Mouse (Mus musculus) kidney, adult 8-10 months (tissue): ENCODE measurements around the gene Rpp25.

Source experiments
- DNase-seq, 2 experiments: peaks; one replicate each; pipeline ENCODE4 v3.0.0; 2022

Gene Rpp25

DNA sequence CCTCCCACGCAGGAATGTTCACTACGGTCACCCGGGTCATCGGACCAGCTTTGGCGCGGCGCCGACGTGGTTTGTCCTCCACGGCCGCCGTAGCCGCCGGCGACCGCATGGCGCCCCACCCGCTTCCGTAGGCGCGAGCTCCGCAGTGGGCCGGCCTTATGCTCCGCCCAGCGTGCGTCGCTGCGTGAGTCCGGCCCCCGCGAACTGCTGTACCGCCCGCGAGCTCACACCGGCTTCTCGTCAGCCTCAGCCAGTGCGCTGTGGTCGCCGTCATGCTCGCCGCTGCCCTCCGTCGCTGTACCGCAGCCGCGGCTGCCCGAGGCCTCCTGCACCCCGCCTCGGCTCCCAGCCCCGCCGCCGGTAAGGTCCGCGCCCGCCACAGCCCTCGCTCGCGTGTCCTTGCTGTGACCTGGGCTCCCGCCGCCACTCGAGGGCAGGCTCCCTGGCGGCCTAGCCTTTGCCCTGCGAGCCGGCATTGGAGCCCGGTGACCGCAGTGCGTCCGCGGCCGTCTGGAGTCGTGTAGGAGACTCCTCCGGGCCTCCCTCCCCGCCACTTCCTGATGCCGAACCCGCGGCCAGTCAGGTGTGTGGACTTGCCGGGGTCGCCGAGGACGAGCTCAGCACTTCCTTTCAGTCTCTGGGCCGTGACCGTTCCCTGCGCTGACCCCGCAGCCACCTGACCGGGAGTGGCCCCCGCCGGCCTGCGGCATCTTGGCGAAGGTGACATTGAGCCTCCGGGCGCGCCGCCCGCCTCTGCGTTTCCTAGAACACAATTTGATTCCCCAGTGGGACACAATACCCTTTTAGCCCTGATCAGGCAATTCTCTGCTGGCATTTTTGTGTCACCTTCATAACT lies 17.5 kb downstream of the Rpp25 start, which contains the start of gene Cox5a:
Gene Cox5a (plus strand): TSS at position 219 of the 856 bp plus-strand sequence.
- peak; percentile 93 for DNase-seq

DNA sequence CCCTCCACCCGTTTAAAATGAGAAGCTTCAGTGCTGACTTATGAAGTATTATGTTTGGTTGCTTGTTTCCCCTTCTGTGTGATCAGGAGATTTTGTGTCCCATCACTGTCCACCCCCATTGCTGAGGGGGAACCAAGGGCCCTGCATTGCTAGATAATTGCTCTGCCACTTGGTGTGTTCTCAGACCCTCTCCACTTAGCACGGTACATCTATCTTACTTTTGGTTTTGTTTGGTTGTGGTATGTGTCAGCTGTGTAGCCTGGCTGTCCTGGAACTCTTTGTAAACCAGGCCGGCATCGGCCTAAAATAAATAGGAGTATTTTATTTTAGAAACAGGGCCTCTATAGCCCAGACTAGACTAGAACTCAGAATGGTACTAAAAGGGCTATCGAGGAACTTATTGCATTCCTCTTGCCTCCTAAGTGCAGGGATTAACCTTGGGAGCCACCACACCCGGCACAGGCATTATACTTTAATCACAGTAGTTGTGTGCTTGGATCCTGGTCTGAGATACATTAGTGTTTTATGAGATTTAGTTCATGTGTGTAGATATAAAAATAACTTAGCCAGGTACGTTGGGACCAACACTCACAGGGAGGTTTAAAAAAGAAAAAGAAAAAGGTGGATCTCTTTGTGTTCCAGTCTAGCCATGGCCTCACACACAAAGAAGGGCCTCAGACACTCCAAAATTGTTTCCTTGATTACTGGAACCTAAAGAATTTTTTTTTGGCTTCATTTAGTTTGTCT lies 18.5 kb downstream of the Rpp25 start:
- no peak for DNase-seq

DNA sequence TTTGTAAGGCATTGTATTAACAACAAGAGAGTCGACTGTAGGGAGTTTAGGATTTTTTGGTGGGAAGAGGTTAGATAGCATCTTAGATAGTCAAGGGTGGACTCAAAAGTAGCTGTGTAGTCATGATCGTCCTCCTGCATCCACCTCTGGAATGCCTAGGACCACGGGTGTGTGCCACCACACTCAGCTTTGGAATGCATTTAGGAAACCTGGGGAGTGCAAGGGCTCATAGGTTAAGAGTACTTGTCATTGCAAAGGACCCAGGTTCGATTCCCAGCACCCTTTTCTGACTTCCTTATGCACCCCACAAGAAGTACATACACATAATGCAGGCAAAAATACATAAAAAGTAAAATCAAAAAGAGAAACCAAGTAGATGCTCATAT lies 19.0 kb downstream of the Rpp25 start:
- no peak for DNase-seq

DNA sequence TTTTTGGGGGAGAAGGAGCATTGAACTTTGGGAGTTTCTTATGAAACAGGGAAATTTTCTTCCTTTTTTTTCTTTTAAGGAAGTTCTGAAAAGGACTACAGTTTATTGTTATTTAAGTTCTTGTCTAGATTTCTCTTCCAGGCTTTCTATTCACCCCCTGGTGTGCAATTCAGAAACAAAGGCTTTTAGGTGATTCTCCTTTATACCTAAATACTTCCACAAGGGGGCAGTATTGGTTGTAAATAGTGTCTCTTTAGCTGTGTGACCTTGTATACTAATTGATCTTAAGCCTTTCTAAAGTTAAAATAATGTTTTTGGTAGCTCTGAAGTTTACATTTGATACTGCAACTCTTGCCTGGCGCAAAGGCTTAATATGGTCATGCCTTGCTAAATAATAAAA lies 19.9 kb downstream of the Rpp25 start:
- DNase-seq = no peak

DNA sequence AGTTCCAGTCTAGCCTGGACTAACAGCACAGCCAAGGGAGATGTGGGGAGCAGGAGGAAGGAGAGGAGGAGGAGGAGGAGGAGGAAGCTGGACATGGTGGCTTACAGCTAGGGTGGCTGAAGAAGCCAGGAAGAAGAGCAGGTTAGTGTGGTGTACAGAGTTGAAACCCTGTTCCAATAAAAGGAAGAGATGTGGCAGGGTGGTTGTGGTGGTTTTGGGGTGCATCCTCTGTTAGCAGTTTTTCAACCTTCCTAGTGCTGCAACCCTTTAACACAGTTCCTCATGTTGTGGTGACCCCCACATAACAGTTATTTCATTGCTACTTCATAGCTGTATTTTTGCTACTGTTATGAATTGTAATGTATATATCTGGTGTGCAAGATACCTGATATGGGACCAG lies 20.6 kb downstream of the Rpp25 start:
- DNase-seq = no peak

DNA sequence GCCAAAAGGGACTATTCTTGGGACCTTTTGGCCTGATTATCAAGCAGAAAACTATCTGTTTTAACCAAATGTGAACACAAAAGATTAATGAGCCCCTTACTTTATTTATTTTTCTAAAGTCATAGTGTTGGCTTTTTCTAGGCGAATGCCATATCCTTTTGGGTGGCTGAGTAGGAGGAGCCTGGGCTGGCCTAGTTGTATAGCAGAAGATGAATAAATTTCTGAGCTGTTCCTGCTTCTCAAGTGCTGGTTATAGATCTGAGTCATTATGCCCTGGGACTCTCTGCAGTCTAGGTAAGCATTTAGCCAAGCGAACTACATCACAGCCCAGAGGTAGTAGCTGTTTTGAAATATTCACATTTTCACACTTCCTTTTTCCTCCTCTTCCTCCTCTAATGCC lies 21.7 kb downstream of the Rpp25 start:
- DNase-seq = no peak

DNA sequence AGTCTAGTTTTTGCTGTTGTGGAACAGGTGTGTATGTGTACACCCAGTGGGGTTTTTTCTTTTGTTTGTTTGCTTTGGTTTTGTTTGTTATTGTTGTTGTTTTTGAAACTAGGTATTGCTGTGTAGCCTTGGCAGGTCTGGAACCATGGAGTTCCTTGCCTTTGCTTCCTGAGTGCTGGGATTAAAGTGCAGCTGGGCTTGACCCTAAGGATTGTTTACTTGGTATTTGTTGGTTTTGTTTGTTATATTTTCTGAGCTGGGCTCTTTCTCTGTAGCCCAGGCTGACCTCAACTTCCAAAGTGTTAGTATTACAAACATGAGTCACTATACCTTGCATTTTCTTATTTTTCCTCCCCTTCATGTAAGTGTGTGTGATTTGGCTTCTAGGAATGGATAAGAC lies 22.6 kb downstream of the Rpp25 start:
- no peak for DNase-seq

DNA sequence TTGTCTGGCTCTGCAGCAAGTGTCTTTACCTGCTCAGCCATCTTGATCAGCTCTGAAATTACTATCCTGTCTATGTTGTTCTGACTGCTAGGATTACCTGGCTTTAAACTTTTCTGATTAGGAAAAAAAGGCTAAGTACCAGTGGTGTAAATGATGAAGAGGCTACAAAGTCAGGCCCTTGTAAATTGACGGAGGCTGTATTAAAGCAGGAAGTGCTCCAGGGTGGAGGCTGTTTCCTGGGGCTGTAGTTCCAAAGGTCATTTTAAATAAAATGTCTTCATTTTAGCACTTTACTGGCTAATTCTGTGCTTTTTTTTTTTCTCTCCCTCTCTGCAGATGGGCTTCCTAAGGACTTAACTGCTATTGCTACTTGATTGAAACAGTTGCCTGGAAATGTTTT lies 28.1 kb downstream of the Rpp25 start:
- DNase-seq = no peak

DNA sequence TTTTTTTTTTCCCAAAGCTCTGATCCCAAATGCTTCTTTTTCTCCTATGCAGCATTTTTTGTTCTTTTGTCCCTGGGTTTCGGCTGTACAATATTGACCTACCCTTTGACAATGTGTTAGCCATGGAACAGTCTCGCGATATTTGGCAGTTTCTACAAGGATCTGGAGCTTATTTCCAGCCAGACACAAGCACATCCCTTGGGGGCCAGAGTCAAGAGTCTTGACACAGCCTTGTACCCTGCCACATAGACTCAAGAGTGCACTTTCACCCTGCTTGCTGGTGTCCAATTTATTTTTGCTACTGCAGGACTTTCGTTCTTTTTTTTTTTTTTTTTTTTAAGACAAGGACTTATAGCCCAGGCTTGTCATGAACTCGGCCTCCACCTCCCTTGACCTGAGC lies 32.5 kb downstream of the Rpp25 start:
- DNase-seq = no peak

DNA sequence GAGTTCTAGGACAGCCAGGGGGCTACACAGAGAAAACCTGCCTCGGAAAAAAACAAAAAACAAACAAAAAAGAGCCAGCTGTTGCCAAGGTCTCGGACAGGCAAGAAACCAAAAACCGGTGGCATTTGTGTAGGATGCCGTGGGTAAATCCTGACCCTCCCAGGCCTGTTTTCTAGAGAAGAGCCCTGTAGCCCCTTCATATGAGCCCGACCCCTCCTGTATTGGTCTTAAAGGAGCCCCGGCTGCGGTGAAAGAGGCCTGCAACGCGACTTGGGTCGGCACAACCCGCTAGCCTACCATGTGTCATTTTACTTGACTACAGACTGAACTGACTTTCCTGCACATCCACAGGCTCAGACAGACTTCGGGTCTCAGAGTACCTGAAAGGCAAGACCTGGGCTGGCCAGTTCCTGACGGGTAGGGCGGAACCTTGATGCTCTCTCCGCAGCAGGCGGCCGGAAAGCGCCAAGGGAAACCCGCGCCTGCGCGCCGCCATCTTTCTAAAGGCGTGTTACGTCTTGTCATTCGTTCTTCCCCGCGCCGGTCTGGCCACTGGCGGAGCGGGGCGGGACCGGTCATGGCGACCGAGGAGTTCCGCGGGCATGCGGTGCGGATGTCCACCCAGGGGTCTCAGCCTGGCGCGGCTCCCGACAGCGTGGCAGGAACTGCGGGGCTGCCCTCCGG lies 33.4 kb downstream of the Rpp25 start, which contains the start of gene Fam219b:
Gene Fam219b (plus strand): TSS at position 485 of the 684 bp plus-strand sequence.
- peak; percentile 90 to 91 for DNase-seq

DNA sequence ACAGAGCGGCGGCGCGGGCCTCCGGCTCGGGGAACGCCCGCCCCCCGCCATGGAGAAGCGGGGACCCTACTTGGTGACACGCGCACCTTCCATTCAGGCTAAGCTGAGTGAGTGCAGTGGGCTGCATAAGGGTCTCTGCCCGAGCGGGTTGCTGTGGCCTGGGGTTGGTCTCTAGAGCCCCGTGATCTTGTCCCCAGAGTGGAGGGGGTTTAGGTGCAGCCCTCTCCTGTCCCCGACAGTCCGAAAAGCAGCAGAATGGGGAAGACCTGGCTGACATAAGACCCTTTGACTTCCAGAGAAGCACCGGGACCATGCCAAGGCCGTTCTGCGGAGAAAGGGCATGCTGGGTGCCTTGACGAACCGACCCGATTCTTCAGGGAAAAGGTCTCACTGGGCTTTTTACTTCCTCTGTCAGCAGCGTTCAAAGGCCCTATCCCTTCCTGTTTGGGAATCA lies 33.9 kb downstream of the Rpp25 start:
- DNase-seq = no peak

DNA sequence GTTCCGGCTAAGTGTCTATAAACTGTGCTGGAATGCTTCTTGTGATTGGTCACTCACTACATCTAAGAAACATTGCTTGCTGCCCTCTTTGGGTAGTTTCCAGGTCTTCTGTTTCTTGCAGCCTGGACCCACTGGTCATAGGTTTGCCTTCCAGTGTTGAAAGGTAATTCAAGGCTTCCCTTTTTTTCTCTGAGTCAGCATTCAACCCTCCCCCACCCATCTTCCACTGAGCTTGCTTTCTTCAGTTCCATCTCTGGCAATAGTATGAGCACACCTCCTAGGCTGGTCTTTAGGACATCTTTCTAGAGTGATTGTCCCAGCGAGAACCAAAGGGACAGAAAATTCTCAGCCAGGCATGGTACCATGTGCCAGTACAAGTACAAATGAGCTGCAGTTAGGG lies 35.7 kb downstream of the Rpp25 start:
- no peak for DNase-seq

DNA sequence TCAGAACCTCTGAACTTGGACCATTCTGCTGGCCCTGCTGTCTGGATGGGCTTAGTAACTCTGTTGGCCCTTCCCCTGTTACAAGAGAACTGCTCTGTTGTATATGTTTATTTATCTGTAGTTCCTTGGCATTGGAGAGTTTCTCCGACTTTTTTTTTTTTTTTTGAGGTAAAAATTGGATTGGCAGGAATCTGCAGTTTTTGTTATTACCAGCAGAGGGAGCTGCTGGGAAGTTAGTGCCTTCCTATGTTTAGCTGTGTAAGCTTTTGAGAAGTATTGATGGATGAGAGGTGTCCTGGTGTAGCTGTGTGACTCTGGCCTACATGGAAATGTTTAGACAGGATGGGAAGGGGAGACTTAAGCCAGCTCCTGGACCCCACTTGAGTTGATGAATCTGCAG lies 37.5 kb downstream of the Rpp25 start:
- DNase-seq = peak in 1 of 2 experiments; percentile 45

DNA sequence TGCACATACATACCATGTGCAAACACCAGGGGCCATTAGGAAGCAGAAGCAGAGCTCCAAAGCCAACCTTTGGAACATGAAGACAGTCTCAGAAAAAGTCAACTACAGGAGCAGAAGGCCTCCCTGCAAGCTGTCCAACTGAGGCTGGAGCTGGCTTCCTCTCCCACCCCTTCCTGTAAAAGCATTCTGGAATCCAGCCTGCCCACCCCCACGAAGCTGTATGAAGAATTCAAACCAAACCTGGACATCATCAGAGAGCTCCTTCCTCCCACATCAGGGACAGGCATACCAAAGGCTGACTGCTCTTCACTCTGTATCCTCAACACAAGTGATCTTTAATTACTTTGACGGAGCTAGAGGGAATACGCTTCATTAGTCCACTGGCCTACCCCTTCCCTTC lies 40.1 kb downstream of the Rpp25 start:
- no peak for DNase-seq

DNA sequence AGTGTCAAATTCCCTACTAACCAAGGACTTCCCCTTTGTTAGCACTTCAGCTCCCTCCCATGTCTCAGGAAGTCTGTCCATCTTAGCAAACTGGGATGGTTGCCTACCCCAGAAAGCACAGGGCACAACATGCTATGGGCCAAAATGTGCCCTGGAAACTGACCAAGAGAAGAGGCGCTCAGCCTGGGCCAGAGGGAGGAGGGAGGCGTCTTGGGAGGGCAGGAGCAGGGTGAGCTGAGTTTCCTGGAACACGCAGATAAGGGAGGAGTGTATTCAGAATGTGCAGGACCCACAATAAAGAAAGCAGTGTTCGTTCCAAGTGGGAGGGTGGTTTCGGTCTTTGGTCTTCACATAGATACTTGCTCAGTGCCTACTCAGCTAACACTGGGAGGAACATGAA lies 43.5 kb downstream of the Rpp25 start:
- peak in 1 of 2 experiments; percentile 39 for DNase-seq

DNA sequence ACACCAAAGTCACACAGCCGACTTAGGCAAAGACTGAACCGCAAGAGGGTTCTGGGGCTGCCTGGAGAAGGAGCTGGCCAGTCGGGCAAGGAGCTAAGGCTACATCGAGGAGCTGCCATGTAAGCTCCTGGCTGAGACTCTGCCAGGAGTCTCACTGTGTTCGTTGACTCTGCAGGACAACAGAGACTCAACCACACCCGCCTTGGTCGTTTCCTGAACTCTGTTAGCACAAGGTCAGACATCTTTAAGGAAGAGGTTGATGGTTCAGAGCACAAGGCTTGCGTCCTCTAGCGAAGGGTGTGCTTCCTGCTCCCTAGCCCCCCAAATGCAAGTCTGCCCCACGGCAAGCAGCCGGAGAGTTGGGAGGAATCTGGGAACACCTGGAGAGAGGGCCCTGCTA lies 44.0 kb downstream of the Rpp25 start:
- DNase-seq = no peak

DNA sequence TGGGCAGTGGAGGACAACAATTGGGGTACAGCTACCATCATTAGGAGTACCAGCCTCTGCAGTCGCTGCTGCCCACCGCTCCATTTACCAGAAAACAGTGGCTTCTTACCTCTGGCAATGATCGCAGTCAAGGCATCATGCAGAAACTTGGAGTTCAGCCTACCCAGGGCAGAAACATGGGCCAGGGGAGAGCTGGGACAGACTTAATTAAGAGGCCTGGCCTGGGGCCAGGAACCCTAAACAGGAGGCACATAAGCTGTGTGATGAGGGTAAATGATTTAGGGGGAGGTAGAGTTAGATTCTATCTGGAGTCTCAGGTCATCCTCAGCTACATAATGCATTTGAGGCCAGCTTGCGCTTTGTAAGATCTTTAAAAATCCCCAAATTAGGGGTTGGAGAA lies 45.4 kb downstream of the Rpp25 start:
- no peak for DNase-seq

DNA sequence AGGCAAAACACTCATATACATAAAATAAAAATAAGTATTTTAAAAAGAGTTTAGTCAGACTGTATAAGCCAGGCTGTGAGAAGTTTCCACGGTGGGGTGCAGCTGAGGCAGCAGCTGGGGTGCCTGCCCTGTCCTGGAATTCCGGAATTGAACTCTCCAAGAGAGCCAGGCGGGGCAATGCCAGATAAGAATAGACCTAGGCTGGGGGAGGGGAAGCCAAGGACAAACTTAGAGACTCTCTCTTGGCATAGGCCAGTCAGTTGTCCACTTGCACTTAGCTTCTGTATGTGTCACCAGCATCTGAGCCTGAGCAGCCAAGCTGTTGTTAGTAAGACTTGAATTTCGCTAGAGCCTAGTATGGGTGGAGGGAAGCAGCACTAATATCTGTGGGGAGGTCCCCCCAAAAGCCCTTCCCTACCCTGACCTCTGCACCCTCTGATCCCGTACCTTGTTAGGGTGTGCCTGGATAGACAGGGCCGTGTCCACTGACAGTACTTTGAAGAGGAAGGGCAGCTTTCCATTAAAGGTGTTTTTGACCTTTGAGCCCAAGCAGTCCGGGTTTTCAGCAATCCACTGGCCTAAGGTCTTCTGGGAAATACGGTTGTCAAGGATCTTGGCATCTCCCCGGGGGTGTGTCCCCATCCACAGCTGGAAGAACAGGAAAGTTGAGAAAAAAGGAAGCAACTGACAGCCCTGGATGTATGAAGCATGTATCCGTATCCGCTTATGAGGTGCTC lies 46.5 kb downstream of the Rpp25 start:
- peak; percentile 73 to 76 for DNase-seq

DNA sequence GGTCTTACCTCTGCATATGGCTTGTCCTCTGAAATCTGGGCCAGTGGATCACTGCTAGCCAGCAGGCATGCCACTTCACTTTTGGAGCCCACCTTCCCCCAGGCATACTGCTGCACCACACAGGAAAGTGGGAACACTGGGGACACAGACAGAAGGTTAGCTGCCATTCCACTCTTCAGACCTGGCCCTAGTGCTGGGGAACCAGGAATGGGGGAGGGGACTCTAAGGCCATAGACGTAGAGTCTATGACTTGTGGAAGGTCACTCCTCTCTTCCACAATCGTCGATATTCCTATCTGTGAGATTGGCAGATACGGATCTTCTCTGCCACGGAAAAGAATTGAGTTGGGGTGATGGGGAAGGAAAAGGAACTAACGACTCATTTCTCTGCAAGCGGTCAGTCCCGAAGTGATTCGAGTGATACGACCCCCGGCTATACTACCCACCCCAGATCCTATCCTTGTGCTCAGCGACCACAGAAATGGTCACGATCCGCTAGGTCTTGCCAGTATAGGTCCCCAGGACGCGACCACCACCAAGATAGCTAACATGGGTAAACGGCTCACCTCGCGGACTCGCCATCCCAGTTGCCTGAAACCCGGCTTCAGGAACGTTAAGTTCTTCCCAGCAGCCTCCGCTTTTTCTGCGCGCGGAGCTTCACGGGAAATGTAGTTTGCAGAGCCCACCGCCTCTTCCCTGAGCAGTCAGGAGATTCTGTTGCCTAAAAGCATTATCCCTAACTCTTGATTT lies 48.5 kb downstream of the Rpp25 start, which contains the start of gene Mpi:
Gene Mpi (minus strand): TSS at position 625 of the 749 bp plus-strand sequence.
- peak; percentile 54 to 71 for DNase-seq

DNA sequence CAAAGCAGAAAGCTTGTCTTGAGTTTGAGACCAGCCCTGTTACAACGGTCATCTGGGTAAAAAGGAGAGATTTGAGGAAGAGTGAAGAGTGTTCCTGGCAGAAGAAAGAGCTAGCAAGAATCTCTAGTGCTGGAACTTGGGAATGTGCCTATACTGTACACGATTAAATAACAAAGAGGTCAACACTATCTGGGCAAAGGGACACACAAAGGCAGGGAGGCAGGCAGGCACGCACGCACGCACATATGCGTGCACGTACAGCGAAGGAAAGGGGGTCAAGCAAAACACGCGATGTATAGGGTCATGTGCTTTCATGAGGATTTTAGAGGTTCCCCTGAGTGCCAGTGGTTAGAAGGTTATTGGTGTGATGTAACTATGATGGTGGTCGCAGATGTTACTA lies 49.3 kb downstream of the Rpp25 start:
- DNase-seq = no peak

DNA sequence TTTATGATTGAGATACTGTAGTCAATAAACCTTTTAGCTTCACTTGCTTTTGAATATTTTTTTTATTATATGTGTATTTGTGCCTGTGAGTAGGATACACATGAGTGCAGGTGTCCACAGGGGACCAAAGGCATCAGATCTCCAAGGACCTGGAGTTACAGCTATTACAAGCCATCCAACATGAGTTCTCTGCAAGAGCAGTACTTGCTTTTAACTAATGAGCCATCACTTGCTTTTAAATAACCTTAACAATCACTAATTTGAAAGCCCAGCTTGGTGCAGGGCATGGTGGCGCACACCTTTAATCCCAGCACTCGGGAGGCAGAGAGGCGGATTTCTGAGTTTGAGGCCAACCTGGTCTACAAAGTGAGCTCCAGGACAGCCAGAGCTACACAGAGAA lies 50.9 kb downstream of the Rpp25 start:
- DNase-seq = no peak
